Mouse (Mus musculus) liver, postnatal 0 days (tissue): Measurements from ENCODE around the gene Men1. TPM values are rescaled to one million over a fixed set of nuclear protein-coding genes. Genes with fewer than 3 reads are reported as not detected.

Experiments used
- ATAC-seq: fragments of 200-750 bp; cut with Nextera tagmentation; 2 replicates; pipeline ENCODE4 v1.8.0; 2017; ENCODE audit warnings: mild to moderate bottlenecking, moderate library complexity
- DNase-seq: peaks from one replicate; pipeline ENCODE4 v3.0.0-alpha.2; 2016
- H3K27ac ChIP-seq: fragments of 300-500 bp; sonication (generic); 2 replicates; pipeline ENCODE4 v1.5.1; 2014; ENCODE audit warnings: antibody characterized with exemption, moderate library complexity, mild to moderate bottlenecking, low read depth
- H3K27me3 ChIP-seq: fragments of 300-500 bp; sonication (generic); 2 replicates; pipeline ENCODE4 v1.6.1; 2014; ENCODE audit warnings: low read length, control low read depth, mixed read lengths; ENCODE audit not compliant: insufficient read depth
- H3K36me3 ChIP-seq: fragments of 300-500 bp; sonication (generic); replicated peaks from 2 replicates; pipeline ENCODE4 v1.6.1; 2014; ENCODE audit warnings: mild to moderate bottlenecking, control low read depth, low read length, moderate library complexity, mixed read lengths; ENCODE audit not compliant: insufficient read depth
- H3K4me1 ChIP-seq: fragments of 300-500 bp; sonication (generic); 2 replicates; pipeline ENCODE4 v1.6.1; 2014; ENCODE audit warnings: antibody characterized with exemption, mild to moderate bottlenecking, control low read depth; ENCODE audit not compliant: insufficient read depth
- H3K4me2 ChIP-seq: fragments of 300-500 bp; sonication (generic); 2 replicates; pipeline ENCODE4 v1.6.1; 2014; ENCODE audit warnings: low read depth, mild to moderate bottlenecking, low read length, moderate library complexity, mixed read lengths
- H3K4me3 ChIP-seq: fragments of 300-500 bp; sonication (generic); 2 replicates; pipeline ENCODE4 v1.5.1; 2014; ENCODE audit warnings: low read depth, low read length
- H3K9ac ChIP-seq: fragments of 300-500 bp; sonication (generic); replicated peaks from 2 replicates; pipeline ENCODE4 v1.6.1; 2014; ENCODE audit warnings: mild to moderate bottlenecking, moderate library complexity
- H3K9me3 ChIP-seq: fragments of 300-500 bp; sonication (generic); 2 replicates; pipeline ENCODE4 v1.6.1; 2016; ENCODE audit warnings: mild to moderate bottlenecking, control low read depth, low read length, mixed read lengths
- CTCF ChIP-seq: sonication (generic); IDR thresholded peaks from 2 replicates; pipeline ENCODE4 v1.5.1; 2016; ENCODE audit warnings: antibody characterized with exemption, low read depth
- EP300 ChIP-seq: IDR thresholded peaks from 2 replicates; pipeline ENCODE4 v1.6.1; 2016; ENCODE audit warnings: antibody characterized with exemption, low read depth, mild to moderate bottlenecking
- WGBS: fragments of 180-500 bp; shearing (Covaris S2); extraction: QIAGEN DNeasy Blood & Tissue Kit; methylation state at CpG from one replicate; pipeline ENCODE4 v1.1.7; 2014; ENCODE audit not compliant: insufficient replicate concordance; 5-methylcytosine and 5-hydroxymethylcytosine counted together
- polyA plus RNA-seq: library from polyadenylated mRNA; unstranded; fragments of >200 nt; fragmentation: Nextera tagmentation; extraction: Ambion mirVana; gene quantifications from 2 replicates; pipeline ENCODE4 v1.2.1, GENCODE M21; 2015

Men1 gene
- 10.0 and 11.1 TPM in 2 replicates for polyA plus RNA-seq

DNA sequence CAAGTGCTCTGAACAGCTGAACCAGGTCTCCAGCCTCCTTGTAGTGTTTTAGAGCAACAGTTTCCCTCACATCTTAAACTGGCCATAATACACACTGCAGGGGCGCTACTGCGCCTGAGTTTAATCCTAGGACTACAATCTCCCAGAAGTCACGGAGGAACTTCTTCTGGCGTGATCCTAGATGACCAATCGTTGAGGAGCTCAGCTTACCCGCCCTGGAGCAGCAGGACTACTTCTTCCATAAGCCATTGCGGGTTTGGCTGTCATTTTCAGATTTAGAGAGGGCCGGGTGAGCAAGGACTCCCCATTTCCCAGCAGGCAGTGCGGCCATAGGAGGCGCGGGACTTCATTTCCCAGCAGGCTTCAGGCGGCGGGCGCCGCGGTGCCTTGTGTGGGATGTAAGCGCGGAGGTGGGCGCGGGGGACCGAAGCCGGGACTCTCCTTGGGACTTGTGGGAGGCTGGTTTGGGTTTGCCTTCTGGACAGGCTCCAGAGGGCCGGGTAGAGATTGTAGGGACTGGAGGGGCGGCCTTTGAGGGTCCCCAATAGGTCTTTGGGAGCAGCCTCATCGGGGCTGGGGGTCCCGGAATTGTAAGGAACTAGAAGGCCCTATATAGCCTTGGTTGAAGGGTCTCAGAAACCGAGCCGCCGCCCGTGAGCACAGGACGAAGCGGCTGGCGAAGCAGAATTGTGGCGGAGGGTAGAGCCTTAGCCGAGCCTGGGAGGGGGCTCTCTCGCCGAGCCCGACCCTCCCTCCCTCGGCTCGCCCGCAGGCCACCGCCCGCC is at the start of gene Men1:
TSS of gene Men1 (plus strand) at position 307 of the 785 bp plus-strand sequence.
- DNase-seq (peak; percentile 90), ATAC-seq (peak; percentile 90)
- no peaks in the 10 kb centered on the region for H3K27me3 ChIP-seq
- peaks cover 29% of the 10 kb centered on the region for H3K36me3 ChIP-seq
- WGBS: under 1% methylated on average over 36 of the region's 43 CpGs
- H3K9ac ChIP-seq: peak within 1 kb of the TSS; percentile 77
- peak within 1 kb of the TSS; percentile 78 for H3K27ac ChIP-seq
- peaks cover 37% of the 10 kb centered on the region for H3K4me1 ChIP-seq
- H3K9me3 ChIP-seq: no peaks in the 10 kb centered on the region
- H3K4me3 ChIP-seq: peak within 1 kb of the TSS; percentile 80
- TF ChIP-seq CTCF (peak; percentile 55), EP300 (peak; percentile 56; the same call in 1 of the 2 replicates)
- peak within 1 kb of the TSS; percentile 99 for H3K4me2 ChIP-seq

DNA sequence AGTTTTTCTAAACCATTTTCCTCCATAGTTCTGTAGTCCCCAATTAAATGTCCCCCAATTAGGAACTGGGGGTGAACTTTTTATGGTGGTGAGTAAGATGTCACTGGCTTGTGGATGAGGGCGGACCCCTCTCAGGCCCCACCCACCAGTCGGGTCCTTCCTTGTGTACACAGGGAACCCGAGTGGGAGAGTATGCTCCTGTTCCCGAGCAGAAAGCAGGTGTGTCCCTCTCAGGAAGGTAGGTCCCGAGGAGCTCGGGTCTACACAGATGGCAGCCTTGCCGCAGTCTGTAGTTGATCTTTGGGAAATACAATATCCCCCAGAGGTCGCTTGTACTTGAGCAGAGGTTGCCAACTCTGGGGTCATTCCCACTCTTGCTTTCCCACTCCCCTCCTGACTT is 49.6 kb upstream of the Men1 start:
- DNase-seq (no peak), ATAC-seq (no peak)
- no peak overlapping the region for H3K4me3 ChIP-seq
- H3K4me2 ChIP-seq: peak overlapping the region; percentile 61
- peak overlapping the region; percentile 57 for H3K9ac ChIP-seq
- H3K36me3 ChIP-seq: peaks cover 42% of the 10 kb centered on the region
- 42% methylated on average over 8 of the region's 8 CpGs for WGBS
- peak overlapping the region; percentile 87 for H3K27ac ChIP-seq
- H3K9me3 ChIP-seq: no peaks in the 10 kb centered on the region
- peaks cover 76% of the 10 kb centered on the region for H3K4me1 ChIP-seq
- TF ChIP-seq CTCF (no peak), EP300 (no peak)
- no peaks in the 10 kb centered on the region for H3K27me3 ChIP-seq

DNA sequence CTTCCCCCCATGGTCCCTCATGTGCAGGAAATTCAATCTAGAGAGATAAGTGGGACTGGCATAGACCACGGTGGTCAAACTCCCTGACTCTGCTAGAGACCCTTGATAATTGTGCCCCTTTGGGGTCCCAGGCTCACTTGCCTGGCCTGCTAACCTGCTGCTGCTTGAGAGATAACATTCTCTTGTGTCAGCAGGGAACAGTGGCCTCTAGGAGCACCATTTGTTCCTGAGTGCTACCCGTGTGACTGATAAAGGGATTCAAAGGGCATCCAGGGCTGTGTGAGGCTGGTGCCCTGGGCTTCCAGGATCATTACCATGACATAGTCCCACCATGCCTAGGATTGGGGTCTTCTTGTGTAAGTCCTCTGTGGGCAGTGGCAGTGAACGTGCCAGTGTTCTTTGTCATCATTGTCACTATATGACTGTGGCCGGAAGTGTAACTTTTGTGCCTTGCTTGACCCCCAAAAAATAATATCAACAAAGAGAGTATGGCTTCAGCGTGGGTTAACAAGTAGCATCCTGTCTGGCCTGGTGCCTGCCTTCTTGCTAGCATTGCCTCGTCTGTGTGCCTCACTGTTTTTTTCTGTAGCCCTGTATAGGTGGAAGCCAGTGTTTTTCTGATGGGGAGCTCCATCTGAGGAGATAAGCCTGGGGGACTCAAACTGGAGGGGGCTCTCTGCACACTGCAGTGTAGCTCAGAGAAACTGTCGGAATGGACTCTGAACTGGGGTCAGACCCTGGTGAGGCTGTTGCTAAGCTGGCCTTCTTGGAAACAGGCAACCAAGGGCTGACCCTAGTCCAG is 48.9 kb upstream of the Men1 start:
- Histone ChIP-seq H3K9ac (peak overlapping the region; percentile 57), H3K9me3 (no peaks in the 10 kb centered on the region), H3K27ac (peak overlapping the region; percentile 87), H3K4me3 (no peak overlapping the region; the same call in 1 of the 2 replicates), H3K27me3 (no peaks in the 10 kb centered on the region), H3K4me1 (peaks cover 73% of the 10 kb centered on the region), H3K4me2 (peak overlapping the region; percentile 61), H3K36me3 (peaks cover 36% of the 10 kb centered on the region)
- ATAC-seq (peak; percentile 38), DNase-seq (no peak)
- TF ChIP-seq CTCF: no peak
- TF ChIP-seq EP300: peak; percentile 42; the same call in 1 of the 2 replicates
- 29% methylated on average over 7 of the region's 7 CpGs for WGBS

DNA sequence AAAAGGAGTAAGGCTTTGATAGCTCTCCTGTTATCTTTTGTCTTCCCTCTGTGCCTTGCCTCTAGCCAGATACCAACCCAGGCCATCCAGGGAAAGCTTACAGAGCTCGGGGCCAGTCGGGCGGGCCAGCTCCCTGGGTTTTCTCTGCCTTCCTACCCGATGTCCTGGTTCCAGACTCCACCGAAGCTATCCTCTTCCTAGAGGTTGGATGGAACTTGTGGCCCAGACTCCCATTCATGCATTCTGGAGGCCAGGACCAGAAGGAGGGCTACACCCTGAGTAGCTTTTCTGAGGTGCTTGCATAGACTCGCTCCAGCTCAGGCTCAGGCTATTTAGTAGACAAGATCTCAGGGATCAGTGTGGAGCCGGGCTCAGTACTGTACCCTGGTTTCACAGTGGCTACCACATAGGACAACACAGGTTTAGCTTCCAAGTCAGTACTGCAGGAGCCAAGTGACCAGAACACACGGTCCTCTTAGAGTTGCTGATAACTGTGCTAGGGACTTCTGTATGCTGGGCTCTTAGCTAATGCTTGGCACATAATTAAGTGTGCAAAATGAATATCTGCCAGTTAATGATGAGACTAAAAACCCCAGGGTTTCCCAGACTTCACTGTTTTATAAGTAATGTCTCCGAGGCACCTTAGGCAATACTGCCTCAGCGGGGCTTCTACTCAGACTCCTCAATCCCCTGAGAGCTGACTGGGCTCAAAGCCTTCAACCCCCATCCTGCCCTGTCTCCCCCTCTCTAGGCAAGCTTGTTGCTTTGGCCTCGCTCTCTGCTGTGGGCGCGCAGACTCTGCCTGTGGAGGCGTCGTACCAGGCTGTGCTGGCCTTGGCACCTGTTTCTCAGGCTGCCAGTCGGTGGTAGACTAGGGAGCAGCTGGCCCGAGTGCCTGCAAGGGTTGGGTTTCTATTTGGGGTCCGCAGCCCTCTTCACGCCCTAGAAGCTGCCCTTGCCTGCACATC is 48.1 kb upstream of the Men1 start:
- peak overlapping the region; percentile 87 for H3K27ac ChIP-seq
- no peak overlapping the region for H3K4me3 ChIP-seq

DNA sequence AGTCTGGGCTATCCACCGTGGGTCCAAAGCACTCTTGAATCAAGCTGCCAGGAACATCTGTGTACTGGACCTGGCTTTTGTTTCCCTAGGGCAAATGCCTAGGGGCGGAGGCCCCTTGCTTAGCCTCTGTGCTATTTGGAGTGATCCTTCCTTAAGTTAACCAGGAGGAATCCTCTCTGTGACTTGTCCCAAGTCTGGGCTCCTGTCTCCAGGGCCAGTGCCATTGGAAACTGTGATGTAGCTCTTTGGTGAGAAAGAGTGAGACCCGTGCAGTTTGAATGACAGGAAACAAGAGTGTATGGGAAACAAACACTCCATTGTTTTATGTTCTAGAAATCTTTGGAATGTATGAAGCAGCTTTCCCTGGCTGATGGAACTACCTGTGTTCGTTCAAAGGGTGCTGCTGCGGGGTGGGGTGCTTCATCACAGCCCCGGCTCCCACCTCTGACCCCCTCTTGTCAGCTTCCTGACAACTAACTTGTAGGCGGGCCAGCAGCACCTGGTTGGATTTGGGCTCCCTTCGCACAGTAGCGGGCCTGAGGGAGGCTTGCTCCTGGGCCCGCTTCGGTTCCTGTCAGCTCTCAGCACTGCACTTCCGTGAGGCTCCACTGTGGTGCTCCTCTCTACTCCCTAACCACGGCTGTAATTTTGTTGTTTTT is 46.4 kb upstream of the Men1 start:
- WGBS: 74% methylated on average over 13 of the region's 13 CpGs
- Histone ChIP-seq H3K4me2 (no peak overlapping the region), H3K4me1 (peaks cover 65% of the 10 kb centered on the region), H3K4me3 (no peak overlapping the region), H3K9ac (no peak overlapping the region), H3K27me3 (no peaks in the 10 kb centered on the region), H3K27ac (no peak overlapping the region), H3K36me3 (peaks cover 21% of the 10 kb centered on the region), H3K9me3 (no peaks in the 10 kb centered on the region)
- DNase-seq: no peak
- ATAC-seq: no peak
- no peak for TF ChIP-seq EP300
- TF ChIP-seq CTCF: no peak

More for the DNA sequence above, 48.1 kb upstream of the Men1 start:
- DNase-seq (no peak), ATAC-seq (no peak)
- peaks cover 28% of the 10 kb centered on the region for H3K36me3 ChIP-seq
- peaks cover 73% of the 10 kb centered on the region for H3K4me1 ChIP-seq
- 75% methylated on average over 19 of the region's 19 CpGs for WGBS
- TF ChIP-seq EP300 (no peak), CTCF (no peak)
- H3K4me2 ChIP-seq: peak overlapping the region; percentile 61
- H3K27me3 ChIP-seq: no peaks in the 10 kb centered on the region
- H3K9ac ChIP-seq: peak overlapping the region; percentile 57; the same call in 1 of the 2 replicates
- H3K9me3 ChIP-seq: no peaks in the 10 kb centered on the region
